Mouse (Mus musculus) adrenal gland, adult 8-10 months (tissue): ENCODE results near the gene Xab2. TPM values are rescaled to one million over a fixed set of nuclear protein-coding genes. Genes with fewer than 3 reads are reported as not detected.

Experiments
- total RNA-seq, 4 experiments: library from RNA; stranded (reverse); gene quantifications; 2 replicates each; pipeline ENCODE4 v1.2.4; 2022

Gene Xab2
- total RNA-seq, 4 experiments from 2014 or later, result 37.2 to 44.3 (median 42.5) TPM

Other genes with a start within 250 kb of the Xab2 start
- 10 to 100 TPM; 44.6 to 48.1 (median 47.0) TPM for gene Arhgef18, start 228.3 kb downstream of the Xab2 start, total RNA-seq
- 10 to 100 TPM; 10.4 to 20.2 (median 12.1) TPM for gene Pex11g, start 153.6 kb downstream of the Xab2 start, total RNA-seq
- under 1 TPM in 2 of 4 experiments, not detected in 2; 0.28 to 0.46 TPM for gene Tex45, start 150.5 kb downstream of the Xab2 start, total RNA-seq
- gene Zfp358, start 128.2 kb downstream of the Xab2 start, total RNA-seq, result 10 to 100 TPM; 20.6 to 22.9 (median 21.7) TPM
- gene Mcoln1, start 120.9 kb downstream of the Xab2 start, total RNA-seq, result 10 to 100 TPM; 45.0 to 82.0 (median 60.3) TPM
- 10 to 100 TPM; 49.3 to 73.9 (median 63.2) TPM for gene Pnpla6, start 105.9 kb downstream of the Xab2 start, total RNA-seq
- not detected for gene C330021F23Rik, start 53.3 kb downstream of the Xab2 start, total RNA-seq
- gene Camsap3, start 34.0 kb downstream of the Xab2 start, total RNA-seq, result 10 to 100 TPM in 2 of 4 experiments, 1 to 10 TPM in 2; 4.7 to 15.5 (median 10.0) TPM
- gene Pet100, start 232 bp upstream of the Xab2 start, total RNA-seq, result 100 to 1,000 TPM in 1 of 4 experiments, 10 to 100 TPM in 3; 86.7 to 108 (median 94.2) TPM
- not detected for gene Pcp2, start 4.2 kb upstream of the Xab2 start, total RNA-seq
- gene Stxbp2, start 9.6 kb upstream of the Xab2 start, total RNA-seq, result 100 to 1,000 TPM in 2 of 4 experiments, 10 to 100 TPM in 2; 76.2 to 107 (median 99.8) TPM
- 100 to 1,000 TPM in 3 of 4 experiments, 10 to 100 TPM in 1; 50.2 to 152 (median 108) TPM for gene Retn, start 34.5 kb upstream of the Xab2 start, total RNA-seq
- gene Mcemp1, start 44.4 kb upstream of the Xab2 start, total RNA-seq, result under 1 TPM in 3 of 4 experiments, not detected in 1; 0.17 to 0.40 (median 0.26) TPM
- 10 to 100 TPM in 3 of 4 experiments, 1 to 10 TPM in 1; 8.1 to 26.3 (median 22.4) TPM for gene Fcor, start 51.0 kb upstream of the Xab2 start, total RNA-seq
- 10 to 100 TPM; 21.0 to 23.6 (median 22.5) TPM for gene Trappc5, start 55.0 kb upstream of the Xab2 start, total RNA-seq
- under 1 TPM; 0.12 to 0.54 (median 0.45) TPM for gene Fcer2a, start 72.9 kb upstream of the Xab2 start, total RNA-seq
- gene Clec4g, start 99.3 kb upstream of the Xab2 start, total RNA-seq, result not detected
- gene Cd209a, start 127.7 kb upstream of the Xab2 start, total RNA-seq, result 1 to 10 TPM in 2 of 4 experiments, under 1 TPM in 1, not detected in 1; 0.28 to 1.4 (median 1.2) TPM
- not detected for gene Cd209e, start 233.0 kb upstream of the Xab2 start, total RNA-seq